Mouse (Mus musculus): ENCODE measurements around the gene Suclg2. TPM values are rescaled to one million over a fixed set of nuclear protein-coding genes. Genes with fewer than 3 reads are reported as not detected.

Gene Suclg2
- polyA plus RNA-seq, 1 experiment from 2014 or later = 77.3 TPM

DNA sequence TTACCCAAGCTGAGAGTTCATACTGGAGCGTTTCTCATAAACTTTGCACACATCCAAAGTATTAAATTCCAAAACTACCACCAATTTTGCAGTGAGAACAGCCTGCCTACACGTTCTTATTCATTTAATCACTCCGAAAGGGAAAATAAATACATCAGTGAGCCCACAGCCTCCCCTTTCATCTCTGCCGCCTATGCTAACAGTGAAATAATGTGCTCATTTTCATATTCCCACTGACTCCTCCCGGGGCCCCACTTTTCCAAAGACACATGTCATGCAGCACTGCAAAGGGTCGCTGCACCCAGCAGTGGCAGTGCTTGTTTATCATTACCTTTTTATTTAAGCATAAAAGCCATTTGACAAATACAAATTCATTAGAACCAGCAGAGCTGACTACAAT lies 6.7 kb upstream of the Suclg2 start:
- no peaks in the 10 kb centered on the region for H3K9me3 ChIP-seq (ENCODE audit: control insufficient read depth)
- no peaks in the 10 kb centered on the region; the same call in 1 of the 2 replicates for H3K27me3 ChIP-seq (replicated peaks; ENCODE audit: control insufficient read depth, insufficient read depth, low read length)
- no peak for TF ChIP-seq CTCF (IDR thresholded peaks at IDR 0.05; ENCODE audit: low read depth)
- no peak overlapping the region for H3K4me3 ChIP-seq (ENCODE audit: low read depth, low read length)
- no peaks in the 10 kb centered on the region for H3K36me3 ChIP-seq (ENCODE audit: control insufficient read depth, insufficient read depth)
- no peaks in the 10 kb centered on the region for H3K4me1 ChIP-seq (replicated peaks; ENCODE audit: control insufficient read depth, insufficient read depth, low read length)
- 60% methylated on average over 6 of the region's 6 CpGs for WGBS
- no peak overlapping the region for H3K9ac ChIP-seq (ENCODE audit: low read depth, low read length)
- H3K4me2 ChIP-seq (replicated peaks; ENCODE audit: low read depth) = no peak overlapping the region
- ATAC-seq = no peak
- H3K27ac ChIP-seq (ENCODE audit: low read depth, low read length) = no peak overlapping the region

- H3K9ac ChIP-seq (ENCODE audit: low read depth, low read length) = no peak overlapping the region
- 85% methylated on average over 6 of the region's 6 CpGs for WGBS
- no peak overlapping the region for H3K4me3 ChIP-seq (ENCODE audit: low read depth, low read length)
- no peaks in the 10 kb centered on the region for H3K9me3 ChIP-seq (ENCODE audit: control insufficient read depth)
- H3K27ac ChIP-seq (ENCODE audit: low read depth, low read length) = no peak overlapping the region
- no peak overlapping the region for H3K4me2 ChIP-seq (replicated peaks; ENCODE audit: low read depth)
- H3K36me3 ChIP-seq (ENCODE audit: control insufficient read depth, insufficient read depth) = no peaks in the 10 kb centered on the region
- H3K27me3 ChIP-seq (replicated peaks; ENCODE audit: control insufficient read depth, insufficient read depth, low read length) = no peaks in the 10 kb centered on the region; the same call in 1 of the 2 replicates
- no peak for ATAC-seq
- no peak for TF ChIP-seq CTCF (IDR thresholded peaks at IDR 0.05; ENCODE audit: low read depth)
- H3K4me1 ChIP-seq (replicated peaks; ENCODE audit: control insufficient read depth, insufficient read depth, low read length) = no peaks in the 10 kb centered on the region
These were observed 4.8 kb upstream of the Suclg2 start for GRCm38 (mm10) chr6:95723361-95723760.

GRCm38 (mm10) chr6:95719791-95720190 lies 1.2 kb upstream of the Suclg2 start:
- Histone ChIP-seq H3K4me2 (replicated peaks; ENCODE audit: low read depth) (no peak overlapping the region), H3K4me3 (ENCODE audit: low read depth, low read length) (no peak overlapping the region), H3K36me3 (ENCODE audit: control insufficient read depth, insufficient read depth) (no peaks in the 10 kb centered on the region), H3K9ac (ENCODE audit: low read depth, low read length) (no peak overlapping the region), H3K27ac (ENCODE audit: low read depth, low read length) (no peak overlapping the region), H3K4me1 (replicated peaks; ENCODE audit: control insufficient read depth, insufficient read depth, low read length) (no peaks in the 10 kb centered on the region), H3K27me3 (replicated peaks; ENCODE audit: control insufficient read depth, insufficient read depth, low read length) (no peaks in the 10 kb centered on the region; the same call in 1 of the 2 replicates), H3K9me3 (ENCODE audit: control insufficient read depth) (no peaks in the 10 kb centered on the region)
- WGBS = 94% methylated on average over 3 of the region's 3 CpGs
- no peak for TF ChIP-seq CTCF (IDR thresholded peaks at IDR 0.05; ENCODE audit: low read depth)
- no peak for ATAC-seq

DNA sequence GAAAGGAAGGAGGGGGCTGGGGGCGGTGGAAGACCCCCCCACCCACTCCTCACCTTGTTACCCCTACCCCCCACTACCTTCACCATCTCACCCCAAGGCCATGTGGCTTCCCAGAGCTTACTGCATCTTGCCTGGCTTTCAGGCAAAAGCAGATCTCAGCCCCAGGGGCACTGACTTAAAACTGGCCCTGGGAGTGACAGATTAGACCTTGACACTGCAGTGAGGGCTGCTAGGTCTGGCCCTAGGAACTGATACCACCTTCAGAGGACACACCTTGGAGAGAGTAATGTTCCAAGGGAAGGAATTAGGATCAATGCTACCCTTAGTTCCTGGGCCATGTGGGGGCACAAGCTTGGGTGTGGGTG lies 351 bp upstream of the Suclg2 start:
- no peak overlapping the region for H3K27ac ChIP-seq (ENCODE audit: low read depth, low read length)
- TF ChIP-seq CTCF (IDR thresholded peaks at IDR 0.05; ENCODE audit: low read depth) = no peak
- H3K4me2 ChIP-seq (replicated peaks; ENCODE audit: low read depth) = peak overlapping the region; percentile 93
- H3K36me3 ChIP-seq (ENCODE audit: control insufficient read depth, insufficient read depth) = no peaks in the 10 kb centered on the region
- peak overlapping the region; percentile 94 for H3K4me3 ChIP-seq (ENCODE audit: low read depth, low read length)
- no peaks in the 10 kb centered on the region; the same call in 1 of the 2 replicates for H3K27me3 ChIP-seq (replicated peaks; ENCODE audit: control insufficient read depth, insufficient read depth, low read length)
- 0 out of 2 replicates have a peak, but pooled peaks cover 2% of the 10 kb centered on the region for H3K4me1 ChIP-seq (replicated peaks; ENCODE audit: control insufficient read depth, insufficient read depth, low read length)
- H3K9ac ChIP-seq (ENCODE audit: low read depth, low read length) = no peak overlapping the region
- ATAC-seq = peak; percentile 20
- no peaks in the 10 kb centered on the region for H3K9me3 ChIP-seq (ENCODE audit: control insufficient read depth)
- WGBS = 0% methylated on average over 1 of the region's 1 CpGs

DNA sequence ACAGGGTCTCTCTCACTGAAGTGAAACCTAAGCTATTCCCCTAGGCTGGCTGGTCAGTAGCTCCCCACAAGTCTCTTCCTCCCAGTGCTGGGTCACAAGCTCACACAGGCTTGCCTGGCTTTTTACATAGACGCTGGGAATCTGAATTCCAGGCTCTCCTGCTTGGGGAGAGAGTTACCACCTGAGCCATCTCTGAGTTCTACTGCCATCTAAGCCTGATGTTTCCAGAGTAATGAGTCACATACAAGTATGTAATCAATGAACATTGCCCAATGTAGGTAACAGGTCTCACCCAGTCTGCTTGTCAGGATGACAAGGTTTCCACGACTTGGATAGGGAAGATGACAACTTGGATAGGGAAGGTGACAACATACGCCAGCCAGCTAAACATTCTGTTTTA lies 1.5 kb downstream of the Suclg2 start:
- Histone ChIP-seq H3K9ac (ENCODE audit: low read depth, low read length) (no peak overlapping the region), H3K27ac (ENCODE audit: low read depth, low read length) (no peak overlapping the region), H3K4me1 (replicated peaks; ENCODE audit: control insufficient read depth, insufficient read depth, low read length) (peaks cover 5% of the 10 kb centered on the region; the same call in 1 of the 2 replicates), H3K4me2 (replicated peaks; ENCODE audit: low read depth) (0 out of 2 replicates have a peak overlapping the region, but pooled peaks have one; percentile 93), H3K9me3 (ENCODE audit: control insufficient read depth) (no peaks in the 10 kb centered on the region), H3K36me3 (ENCODE audit: control insufficient read depth, insufficient read depth) (no peaks in the 10 kb centered on the region), H3K4me3 (ENCODE audit: low read depth, low read length) (no peak overlapping the region), H3K27me3 (replicated peaks; ENCODE audit: control insufficient read depth, insufficient read depth, low read length) (no peaks in the 10 kb centered on the region)
- WGBS = 63% methylated on average over 3 of the region's 3 CpGs
- TF ChIP-seq CTCF (IDR thresholded peaks at IDR 0.05; ENCODE audit: low read depth) = no peak
- ATAC-seq = 0 out of 2 replicates have a peak, but pooled peaks have one; percentile 17

DNA sequence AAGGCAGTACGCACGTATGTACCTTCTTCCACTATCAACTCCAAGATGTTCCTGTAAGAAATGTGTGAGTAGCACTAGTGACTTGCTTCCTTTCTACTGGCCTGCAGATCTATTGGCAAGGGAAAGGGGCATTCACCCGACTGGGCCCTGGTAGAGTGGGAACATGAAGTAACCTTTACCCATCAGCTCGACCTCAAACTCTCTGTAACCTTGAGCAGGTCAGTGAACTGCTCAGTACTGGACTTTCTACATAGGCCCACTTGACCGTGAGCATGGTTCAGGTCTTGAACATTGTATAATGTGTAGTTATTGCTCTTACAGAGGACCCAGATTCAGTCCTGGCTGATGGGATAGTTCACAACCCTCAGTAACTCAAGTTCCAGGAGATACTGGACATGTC lies 2.1 kb downstream of the Suclg2 start:
- no peaks in the 10 kb centered on the region for H3K36me3 ChIP-seq (ENCODE audit: control insufficient read depth, insufficient read depth)
- H3K27ac ChIP-seq (ENCODE audit: low read depth, low read length) = no peak overlapping the region
- H3K9me3 ChIP-seq (ENCODE audit: control insufficient read depth) = no peaks in the 10 kb centered on the region
- no peak for TF ChIP-seq CTCF (IDR thresholded peaks at IDR 0.05; ENCODE audit: low read depth)
- WGBS = 95% methylated on average over 5 of the region's 5 CpGs
- no peak overlapping the region for H3K9ac ChIP-seq (ENCODE audit: low read depth, low read length)
- H3K4me1 ChIP-seq (replicated peaks; ENCODE audit: control insufficient read depth, insufficient read depth, low read length) = peaks cover 5% of the 10 kb centered on the region; the same call in 1 of the 2 replicates
- H3K4me2 ChIP-seq (replicated peaks; ENCODE audit: low read depth) = no peak overlapping the region
- no peak overlapping the region for H3K4me3 ChIP-seq (ENCODE audit: low read depth, low read length)
- no peaks in the 10 kb centered on the region for H3K27me3 ChIP-seq (replicated peaks; ENCODE audit: control insufficient read depth, insufficient read depth, low read length)
- no peak for ATAC-seq

DNA sequence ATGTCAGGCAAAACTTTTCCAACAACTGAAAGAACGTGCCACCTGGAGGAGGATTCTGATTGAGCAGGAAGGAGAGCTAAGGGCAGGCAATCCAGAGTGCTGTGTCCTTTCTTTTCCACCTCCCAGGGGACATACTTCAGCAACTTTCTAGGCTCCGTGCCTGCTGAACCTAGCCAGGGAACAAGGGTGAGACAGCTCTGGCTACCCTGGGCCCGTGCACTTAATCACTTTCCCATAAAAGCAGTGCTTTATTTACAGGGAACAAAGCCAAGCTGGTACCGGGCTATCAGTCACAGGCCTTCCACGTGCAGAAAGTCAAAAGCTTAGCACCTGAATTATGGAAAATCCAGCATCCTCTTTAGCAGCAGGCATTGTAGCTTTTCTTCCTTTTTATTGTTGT lies 5.4 kb downstream of the Suclg2 start:
- 33% methylated on average over 5 of the region's 5 CpGs for WGBS
- no peak overlapping the region for H3K4me3 ChIP-seq (ENCODE audit: low read depth, low read length)
- no peak for ATAC-seq
- H3K27me3 ChIP-seq (replicated peaks; ENCODE audit: control insufficient read depth, insufficient read depth, low read length) = no peaks in the 10 kb centered on the region
- H3K4me1 ChIP-seq (replicated peaks; ENCODE audit: control insufficient read depth, insufficient read depth, low read length) = peaks cover 12% of the 10 kb centered on the region; the same call in 1 of the 2 replicates
- H3K4me2 ChIP-seq (replicated peaks; ENCODE audit: low read depth) = no peak overlapping the region
- H3K27ac ChIP-seq (ENCODE audit: low read depth, low read length) = no peak overlapping the region
- no peaks in the 10 kb centered on the region for H3K36me3 ChIP-seq (ENCODE audit: control insufficient read depth, insufficient read depth)
- H3K9ac ChIP-seq (ENCODE audit: low read depth, low read length) = no peak overlapping the region
- no peak; the same call in 1 of the 2 replicates for TF ChIP-seq CTCF (IDR thresholded peaks at IDR 0.05; ENCODE audit: low read depth)
- H3K9me3 ChIP-seq (ENCODE audit: control insufficient read depth) = no peaks in the 10 kb centered on the region
